Mouse (Mus musculus) induced T-regulatory cell, adult 2 months (primary cell): ENCODE data around the gene Cd96.
A peak's percentile ranks its signal among the peaks of the same experiment; 100 is the strongest.

Source experiments
- DNase-seq: peaks from one replicate; pipeline ENCODE4 v3.0.0-alpha.2; 2012; ENCODE audit warnings: low read depth

Gene Cd96

DNA sequence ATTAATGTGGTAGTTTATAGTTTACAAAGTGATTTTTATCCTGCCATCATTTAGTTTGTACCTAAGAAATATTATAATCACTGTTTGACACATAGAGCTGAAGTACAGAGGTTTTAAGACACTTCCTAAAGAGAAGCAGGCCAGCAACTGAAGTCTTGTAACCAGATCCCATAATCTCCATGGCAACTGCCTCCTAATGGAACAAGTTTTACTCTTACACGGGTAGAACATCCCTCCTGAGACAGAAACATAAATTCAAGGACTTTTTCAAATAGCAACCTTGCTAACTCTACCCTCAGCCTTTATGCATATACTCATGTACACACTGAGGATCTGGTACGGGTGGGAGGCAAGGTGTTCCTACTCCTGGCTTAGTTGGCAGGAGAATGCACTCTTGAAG, 83.8 kb downstream of the Cd96 start:
- DNase-seq: no peak

DNA sequence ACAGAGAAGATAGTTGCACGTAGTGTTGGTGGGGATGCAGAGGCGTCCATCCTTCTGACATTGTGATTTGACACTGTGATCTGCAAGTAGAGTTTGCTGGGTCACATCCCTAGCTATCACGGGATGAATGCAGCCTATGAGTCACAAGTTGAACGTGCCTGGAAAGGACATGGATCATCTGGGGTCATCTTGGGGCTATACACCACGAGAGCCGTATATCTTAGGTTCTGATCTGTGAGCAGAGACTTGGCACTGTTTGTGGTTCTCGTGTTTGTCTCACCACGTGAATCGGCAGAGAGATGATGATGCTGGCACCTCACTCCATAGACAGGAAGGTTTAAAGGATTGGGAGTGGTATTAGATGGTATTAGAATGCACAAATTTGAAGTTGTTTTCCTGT, 86.2 kb downstream of the Cd96 start:
- no peak for DNase-seq

DNA sequence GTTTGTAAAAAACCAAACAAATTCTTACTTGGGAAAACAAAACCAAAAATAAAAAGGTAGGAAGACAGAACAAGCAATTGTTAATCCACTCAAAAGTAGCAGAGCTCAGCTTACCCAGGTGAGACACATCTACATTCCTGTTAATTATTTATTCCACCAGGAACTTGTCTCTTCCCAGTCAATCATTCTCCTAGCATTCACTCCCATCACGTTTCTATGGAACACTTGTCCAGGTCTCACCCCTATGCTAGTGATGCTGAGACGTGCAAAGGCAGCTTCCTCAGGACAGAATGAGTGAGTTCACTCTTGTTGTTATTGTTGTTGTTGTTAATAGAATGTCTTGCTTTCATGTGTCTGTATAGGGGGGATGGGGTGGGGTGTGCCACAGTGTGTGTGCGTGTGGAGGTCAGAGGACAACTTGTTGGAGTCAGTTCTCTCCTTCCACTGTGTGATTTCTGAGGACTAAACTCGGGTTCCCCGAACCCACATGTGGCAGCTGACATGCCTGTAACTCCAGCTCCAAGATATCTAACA, 97.0 kb downstream of the Cd96 start:
- DNase-seq: peak; percentile 14

DNA sequence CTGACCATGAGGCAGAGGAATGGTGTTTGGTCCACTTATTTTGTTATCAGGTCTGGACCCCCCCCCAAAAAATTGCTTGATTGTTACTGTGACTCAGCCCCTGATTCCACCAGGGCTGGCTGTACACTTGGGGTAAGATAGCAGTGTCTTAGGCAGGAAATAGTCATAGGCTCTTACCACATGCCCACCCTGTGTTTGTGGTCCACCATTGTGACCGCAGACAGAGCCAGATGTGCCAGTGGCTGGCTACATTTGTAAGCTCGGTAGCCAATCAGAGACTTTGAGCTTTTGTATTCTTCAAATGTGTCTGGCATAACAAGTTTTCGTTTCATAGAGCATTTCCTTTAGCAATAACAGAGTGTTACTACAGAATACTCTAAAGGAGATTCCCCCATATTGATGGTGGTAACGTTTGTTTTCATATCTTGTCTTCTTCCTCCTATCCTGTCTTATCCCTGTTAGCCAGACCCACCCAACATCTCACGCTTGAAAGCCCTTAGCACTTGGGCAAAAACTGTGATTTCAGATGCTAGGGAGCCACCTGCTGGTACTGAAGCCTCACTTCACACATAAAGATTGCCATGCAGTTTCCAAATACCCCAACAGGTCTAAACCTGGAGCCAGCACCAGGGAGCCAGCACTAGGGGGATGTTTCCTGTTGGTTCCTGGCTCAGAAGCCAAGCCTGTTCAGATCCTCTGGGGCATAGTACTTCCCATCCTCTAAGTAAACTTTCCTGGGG, 97.7 kb downstream of the Cd96 start:
- peak; percentile 87 for DNase-seq

DNA sequence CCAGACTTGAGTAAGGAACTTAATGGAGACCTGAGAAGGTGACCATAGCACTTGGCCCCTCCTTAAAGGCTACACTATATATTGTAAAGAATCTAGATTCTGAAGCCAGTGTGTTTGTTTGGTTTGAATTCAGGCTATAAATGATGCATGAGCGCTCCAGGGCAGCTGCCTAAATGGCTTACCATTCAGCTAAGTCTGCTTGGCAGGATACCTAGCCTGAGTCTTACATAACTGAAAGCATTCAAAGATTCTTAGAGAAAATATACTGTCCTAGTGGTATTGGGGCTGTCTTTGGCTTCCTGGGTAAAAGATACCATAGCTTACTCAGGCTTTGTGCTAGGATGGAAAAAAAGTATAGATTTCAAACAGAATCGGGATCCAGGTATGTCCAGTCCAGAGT, 98.7 kb downstream of the Cd96 start:
- DNase-seq: no peak

DNA sequence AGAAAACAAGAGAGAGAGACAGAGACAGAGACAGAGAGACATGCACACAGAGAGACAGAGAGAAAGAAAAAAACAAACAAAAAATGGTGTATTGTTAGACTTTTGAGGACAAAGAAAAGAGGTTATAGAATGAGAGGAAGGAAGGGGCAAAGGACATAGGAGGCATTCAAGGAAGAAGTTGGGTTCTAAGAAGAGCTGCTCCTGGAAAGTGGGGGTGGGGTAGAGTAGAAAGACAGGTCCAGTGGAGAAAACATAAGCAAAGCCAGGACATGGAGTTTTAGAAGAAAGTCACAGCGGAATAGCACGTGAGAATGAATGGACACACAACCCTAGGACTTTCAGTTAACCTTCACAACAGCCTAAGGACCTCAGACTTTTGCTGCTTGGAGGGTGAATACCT, 99.7 kb downstream of the Cd96 start:
- DNase-seq: no peak

DNA sequence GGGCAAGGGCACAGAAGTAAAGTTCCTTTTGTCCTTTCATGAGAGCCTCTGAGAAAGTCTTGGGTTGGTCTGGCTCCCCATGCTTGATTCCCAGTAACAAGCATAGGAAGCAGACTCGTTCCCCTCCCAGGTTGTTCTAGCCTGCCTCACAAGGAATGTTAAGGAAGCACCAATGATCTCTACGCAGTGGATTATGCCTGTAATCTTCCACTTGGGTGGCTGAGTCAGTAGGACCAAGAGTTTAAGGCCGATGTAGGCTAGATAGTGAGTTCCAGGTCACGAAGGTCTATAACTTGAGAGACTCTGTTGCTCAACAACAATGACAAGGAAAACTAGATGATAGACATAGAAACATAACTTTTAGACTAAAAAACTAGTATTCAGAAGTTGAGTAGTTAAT, 100.3 kb downstream of the Cd96 start:
- DNase-seq: no peak

DNA sequence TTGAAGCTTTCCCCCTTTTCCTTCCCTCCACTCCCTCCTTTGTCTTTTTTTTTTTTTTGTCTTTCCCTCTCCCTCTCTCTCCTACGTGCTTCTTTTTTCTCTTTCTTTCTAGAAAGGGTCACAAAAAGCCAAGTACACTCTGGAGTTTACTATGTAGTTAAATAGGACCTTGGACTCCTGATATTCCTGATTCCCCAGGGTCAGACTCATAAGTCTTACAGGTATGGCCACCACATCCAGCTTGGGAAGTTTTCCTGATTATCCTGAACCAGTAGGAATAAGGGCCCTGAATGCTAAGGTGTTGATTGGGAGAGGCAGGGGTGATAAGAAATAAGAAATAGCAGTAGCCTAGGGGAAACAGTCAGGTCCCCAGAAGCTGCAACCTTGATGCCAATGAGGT, 100.7 kb downstream of the Cd96 start:
- no peak for DNase-seq

DNA sequence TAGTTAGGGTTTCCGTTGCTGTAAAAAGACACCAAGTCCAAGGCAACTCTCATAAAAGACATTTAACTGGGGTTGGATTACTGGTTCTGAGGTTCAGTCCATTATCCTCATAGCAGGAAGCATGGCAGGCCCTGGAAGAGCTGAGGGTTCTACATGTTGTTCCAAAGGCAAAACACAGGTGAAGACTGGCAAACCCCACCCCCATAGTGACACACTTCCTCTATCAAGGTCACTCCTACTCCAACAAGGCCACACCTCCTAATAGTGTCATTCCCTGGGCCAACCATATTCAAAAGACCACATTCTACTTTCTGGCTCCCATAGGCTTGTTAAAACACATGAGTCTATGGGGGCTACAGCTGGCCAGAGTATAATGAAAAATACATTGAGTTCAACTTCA, 108.4 kb downstream of the Cd96 start:
- DNase-seq: peak; percentile 36

DNA sequence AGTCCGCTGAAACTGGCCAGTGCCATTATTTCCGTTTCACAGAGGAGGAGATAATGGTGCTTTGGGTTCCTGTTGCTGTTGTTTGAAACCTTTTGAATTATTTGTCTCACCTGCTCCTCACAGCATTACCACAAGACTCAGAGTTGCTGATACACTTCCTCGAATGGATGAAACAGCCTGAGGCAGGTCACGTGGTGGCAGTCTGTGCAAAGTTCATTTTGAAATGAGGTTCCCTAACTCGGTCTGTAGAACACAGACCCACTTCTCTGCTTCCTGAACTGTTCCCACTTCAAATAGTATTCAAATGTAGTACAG, 109.2 kb downstream of the Cd96 start:
- peak; percentile 88 for DNase-seq

DNA sequence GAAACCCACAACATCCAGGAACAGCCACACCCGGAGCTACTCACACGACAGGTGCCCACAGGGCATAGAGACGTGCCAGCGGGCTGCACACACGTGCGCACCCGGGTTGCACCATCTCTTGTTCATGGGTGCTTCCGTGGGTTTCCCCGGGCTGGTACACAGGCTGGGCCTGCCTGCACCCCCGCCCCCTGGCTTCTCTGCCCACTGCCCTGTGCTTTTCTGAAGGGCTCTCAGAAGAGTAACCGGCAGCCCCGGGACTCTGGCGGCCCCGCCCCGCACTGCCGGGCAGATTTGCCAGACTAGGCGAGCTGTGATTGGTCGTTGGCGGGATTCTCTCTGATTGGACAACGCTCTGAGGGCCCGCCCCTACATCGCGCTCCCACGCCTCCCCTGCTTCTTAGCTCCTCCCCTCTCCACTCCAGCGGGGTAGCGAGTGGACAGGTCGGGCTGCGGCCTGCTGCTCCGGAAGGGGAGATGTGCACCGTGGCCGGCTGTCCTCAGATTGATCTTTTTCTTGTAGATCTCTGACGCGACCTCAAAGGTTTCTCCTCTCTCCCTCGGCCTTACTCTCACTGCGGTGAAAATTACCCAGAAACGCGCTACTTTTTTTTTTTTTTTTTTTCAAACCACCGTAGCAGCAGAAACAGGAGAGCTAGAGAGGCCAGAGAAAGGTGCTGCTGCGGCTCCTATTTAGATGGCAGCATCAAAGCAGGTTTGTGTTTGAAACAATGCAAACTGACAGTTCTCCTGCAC, 109.7 kb downstream of the Cd96 start, which contains the start of gene Plcxd2:
TSS of gene Plcxd2 (minus strand) at position 66 of the 753 bp plus-strand sequence.
- peak; percentile 97 for DNase-seq

DNA sequence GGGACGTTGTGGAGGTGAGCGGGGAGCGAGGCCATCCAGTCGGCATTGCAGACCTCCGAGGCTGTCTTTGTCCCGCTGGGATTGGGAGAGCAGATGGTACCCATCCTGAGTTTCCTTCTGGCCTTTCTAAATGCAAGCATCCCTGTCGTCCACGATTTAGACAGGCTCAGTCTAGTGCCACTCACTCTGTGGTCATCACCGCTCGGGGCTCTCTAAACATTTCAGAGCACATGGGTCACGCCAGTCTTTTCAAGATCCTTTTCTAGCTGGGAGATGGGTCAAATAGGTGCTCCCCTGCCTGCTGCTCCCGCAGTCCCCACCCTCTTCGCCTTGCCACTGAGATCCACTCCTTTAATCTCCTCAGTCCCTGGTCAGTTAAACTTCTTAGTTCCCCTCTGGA, 110.3 kb downstream of the Cd96 start:
- no peak for DNase-seq

DNA sequence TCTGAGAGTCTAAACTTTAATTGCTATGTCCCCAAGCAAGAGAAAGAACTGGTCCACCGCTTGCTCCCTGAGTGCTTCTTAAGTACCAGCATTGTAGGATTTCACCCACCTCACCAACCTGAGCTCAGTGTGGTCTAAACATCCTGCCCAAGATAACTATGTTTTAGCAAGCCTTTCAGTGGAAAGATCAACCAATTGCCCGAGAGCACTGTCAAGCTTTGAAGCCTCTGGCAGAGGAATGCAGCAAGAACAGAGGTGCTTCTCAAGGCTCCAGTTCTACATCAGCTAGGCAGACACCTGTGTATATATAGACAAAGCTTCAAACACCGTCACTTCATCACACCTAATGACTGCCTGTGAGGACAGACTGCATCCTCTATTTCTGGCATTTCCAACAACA, 111.3 kb downstream of the Cd96 start:
- peak; percentile 75 for DNase-seq

DNA sequence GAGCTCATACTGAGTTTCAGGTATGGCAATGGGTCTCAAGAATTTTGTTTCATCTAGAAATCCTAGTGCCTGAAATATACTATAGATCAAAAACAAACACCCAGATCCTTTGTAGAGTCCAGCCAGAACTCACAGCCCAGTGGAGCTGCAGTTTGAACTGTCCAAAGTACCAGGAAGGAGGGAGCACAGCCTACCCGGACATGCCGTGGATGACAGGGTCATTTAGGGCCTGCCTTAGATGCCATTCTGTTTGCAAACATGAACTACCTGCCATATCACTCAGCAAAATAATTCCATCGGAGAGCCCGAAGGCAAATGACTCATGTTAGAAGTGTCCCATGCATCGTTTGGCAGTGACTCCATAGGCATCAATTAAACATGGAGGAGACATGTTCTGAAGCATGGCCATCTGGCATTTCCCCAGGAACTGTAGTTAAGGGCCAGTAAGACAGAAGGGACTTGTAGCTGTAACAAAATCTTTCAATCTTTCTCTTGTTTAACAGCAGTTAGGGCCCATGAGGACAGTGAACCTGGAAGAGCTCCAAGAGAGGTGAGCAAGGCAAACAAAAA, 111.9 kb downstream of the Cd96 start:
- no peak for DNase-seq

DNA sequence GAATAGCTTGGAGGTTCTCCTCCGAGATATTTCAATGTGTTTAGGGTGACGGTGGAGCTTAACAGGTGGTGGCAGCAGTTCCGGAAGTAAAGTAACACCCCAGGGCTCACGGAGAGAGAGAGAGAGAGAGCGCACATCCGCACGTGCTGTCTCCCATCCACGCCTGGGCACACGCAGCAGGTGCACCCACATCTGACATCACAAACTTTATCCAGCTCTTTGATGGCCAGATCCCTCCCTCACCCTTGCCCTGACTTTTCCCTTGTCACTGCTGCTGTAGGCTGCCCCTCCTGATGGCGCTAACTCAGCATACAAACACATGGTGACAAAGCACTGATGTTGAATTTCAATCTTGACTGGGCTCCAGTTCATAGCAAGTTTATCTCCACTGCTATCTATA, 113.8 kb downstream of the Cd96 start:
- peak; percentile 82 for DNase-seq

DNA sequence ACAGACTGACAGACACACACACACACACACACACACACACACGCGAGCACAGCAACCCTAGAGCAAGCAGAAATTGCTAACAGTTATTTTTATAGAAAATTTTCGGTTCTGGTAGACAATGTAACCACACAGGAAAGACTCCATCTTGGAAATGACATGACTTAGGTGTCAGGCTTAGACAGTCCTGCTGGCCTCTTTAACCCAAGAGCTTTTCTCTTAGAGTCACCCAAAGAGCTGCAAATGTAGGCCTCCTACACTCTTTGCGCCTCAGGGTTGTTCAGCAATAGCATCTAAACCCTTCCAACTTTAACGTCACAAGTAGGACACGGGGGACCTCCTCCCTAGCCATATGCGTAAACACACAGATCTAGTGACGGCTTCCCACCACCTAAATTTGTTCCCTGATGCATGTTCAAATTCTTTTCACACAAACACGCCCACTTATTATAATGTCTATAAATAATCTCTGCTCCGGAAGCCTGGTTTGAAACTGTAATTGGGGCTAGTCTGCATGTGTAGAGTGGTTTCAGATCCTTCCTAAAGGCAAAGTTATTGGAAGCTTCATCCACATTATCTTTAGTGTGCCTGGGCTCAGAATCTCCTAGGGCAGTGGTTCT, 118.4 kb downstream of the Cd96 start:
- peak; percentile 82 for DNase-seq

DNA sequence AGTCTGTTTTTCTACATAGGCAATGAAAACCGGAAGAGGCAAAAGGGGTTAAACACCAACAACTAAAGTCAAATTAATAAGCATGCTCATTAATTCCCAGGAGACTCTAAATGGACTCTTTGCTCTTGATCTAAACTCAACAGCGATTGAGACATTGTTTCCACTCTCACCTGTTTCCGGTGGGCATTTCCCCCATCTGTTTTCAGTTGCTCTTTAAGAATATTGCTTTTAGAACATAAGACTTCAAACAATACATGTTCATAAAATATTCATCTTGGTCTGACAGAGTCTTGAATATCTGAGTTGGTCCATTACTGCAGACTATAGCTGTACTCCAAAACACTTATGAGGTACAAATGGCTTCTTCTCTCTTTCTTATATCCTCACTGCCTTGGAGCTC, 119.1 kb downstream of the Cd96 start:
- DNase-seq: peak; percentile 74

DNA sequence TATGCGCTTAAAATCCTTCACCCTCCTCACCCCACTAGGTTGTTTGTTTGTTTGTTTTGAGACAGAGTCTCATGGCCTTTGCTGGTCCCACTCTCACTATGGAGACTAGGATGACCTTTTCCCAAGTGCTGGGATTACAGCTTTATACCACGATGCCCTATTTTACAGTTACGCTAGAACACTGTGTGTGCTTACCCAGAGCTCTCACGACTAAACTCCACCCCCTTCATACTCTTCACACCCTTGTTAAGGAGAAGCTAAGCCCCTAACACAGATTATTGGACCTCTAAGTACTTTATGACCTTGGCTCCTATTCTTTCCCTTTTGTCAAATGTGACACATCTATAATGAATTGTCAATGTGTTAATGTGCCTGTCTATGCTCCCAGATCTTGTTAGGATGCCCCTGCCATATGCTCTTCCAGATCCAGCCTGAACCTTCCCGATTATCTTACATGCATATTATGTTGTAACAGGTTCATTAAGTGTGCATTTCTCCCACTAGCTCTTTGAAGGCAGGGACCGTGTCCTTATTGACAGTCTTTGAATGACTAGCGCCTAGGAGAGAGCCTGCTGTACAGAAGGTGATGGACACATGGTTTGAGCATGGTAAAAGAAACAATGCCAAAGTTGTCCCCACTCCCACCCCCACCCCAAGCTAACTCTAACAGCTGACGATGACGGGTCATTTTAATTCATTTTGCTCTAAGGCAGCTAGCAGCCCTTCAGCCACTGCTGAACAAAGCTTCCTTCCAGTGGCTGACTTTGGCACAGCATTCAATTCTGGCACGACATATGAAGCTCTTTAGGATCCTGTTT, 120.5 kb downstream of the Cd96 start:
- DNase-seq: peak; percentile 28

DNA sequence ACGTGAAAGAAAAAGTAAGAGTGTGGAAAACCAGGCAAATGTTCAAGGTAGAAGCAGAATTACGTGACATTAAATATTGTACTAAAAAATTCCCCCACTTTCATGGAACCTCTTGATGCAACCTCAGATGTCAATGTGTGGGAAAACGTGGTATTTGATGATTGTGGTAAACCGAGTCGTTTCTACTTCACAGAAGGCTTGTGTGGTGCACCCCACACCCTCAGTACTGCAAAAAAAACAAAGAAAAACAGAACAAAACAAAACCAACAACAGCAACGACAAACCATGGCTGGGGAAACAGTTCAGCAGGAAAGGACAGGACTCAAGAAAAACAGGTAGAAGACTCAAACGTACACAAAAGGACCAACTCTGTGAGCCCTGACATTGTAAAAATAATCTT, 121.8 kb downstream of the Cd96 start:
- peak; percentile 57 for DNase-seq

DNA sequence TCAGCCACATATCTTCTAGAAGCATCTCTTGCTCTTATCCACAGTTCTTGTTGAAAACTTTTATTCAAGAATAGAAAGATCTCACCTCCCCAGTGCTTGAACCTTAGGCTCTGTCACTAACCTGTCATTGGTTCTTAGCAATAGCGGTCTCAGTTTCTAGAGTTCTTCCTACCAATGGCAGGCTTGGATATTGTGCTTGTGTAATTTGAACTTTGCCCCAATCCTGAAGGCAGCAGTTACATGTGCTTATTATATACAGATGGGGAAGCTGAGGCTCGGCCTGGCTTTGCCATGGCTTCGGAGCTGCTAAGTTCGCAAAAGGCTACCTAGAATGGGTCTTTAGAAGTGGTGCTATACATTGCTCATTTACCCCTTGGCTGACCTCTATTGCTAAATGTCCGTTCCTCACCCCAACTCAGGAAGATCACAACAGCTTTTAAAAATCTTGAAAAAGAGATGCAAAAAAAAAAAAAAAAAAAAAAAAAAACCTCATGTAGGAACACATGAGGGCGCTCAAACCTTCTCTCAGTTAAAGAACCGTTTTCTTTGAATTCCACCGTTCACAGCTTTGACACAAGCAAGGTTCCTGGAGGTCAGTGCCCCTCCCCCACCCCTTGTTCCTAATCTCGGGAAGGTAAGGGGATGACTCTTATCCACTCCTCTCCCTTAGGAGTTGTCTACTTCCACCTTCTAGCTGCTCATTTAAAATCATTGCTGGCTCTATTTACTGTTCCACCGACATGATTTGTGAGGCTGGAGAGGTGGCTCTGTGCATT, 129.0 kb downstream of the Cd96 start:
- DNase-seq: peak; percentile 69

DNA sequence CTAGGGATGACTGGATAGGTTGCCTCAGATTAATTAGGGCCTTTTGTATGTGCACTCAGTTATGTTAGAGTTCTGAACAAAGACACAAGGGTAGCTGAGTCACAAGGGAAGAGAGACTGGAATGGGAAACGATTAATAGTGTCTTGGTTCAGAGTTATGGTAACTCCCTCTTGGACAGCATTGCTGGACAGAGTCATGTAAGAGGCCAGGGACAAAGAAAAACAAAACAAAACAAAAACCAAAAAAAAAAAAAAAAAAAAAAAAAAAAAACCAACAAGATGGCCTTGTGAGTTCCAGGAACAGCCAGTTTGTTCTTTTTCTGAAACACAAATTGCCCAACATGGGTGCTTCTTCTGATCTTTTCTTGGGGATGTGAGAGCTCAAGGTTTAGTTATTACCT, 133.8 kb downstream of the Cd96 start:
- DNase-seq: no peak
